8 mouse cellular contexts compared by ENCODE assay signal in genomic region chr3:101379789-101380188, GRCm38 (mm10). TPM values are rescaled to one million over a fixed set of nuclear protein-coding genes. Genes with fewer than 3 reads are reported as not detected.
DNase-seq lines count a peak whose midpoint lies in the region; ATAC-seq lines count a peak whose summit lies in the region.

No protein-coding gene starts in this region.

- H3K4me3 ChIP-seq in hindbrain, embryonic 13.5 days: peak overlapping the region; percentile 85
- peak overlapping the region; percentile 86 for H3K4me3 ChIP-seq in limb, embryonic 13.5 days

- H3K9me3 ChIP-seq in hindbrain, embryonic 13.5 days: no peaks in the 10 kb centered on the region
- H3K9me3 ChIP-seq in limb, embryonic 13.5 days: no peaks in the 10 kb centered on the region

- H3K27ac ChIP-seq in hindbrain, embryonic 13.5 days: peak overlapping the region; percentile 68; the same call in 1 of the 2 replicates
- peak overlapping the region; percentile 53; the same call in 1 of the 2 replicates for H3K27ac ChIP-seq in limb, embryonic 13.5 days

- WGBS in hindbrain, embryonic 13.5 days: 14% methylated on average over 4 of the region's 4 CpGs
- 12% methylated on average over 4 of the region's 4 CpGs for WGBS in limb, embryonic 13.5 days

- peak overlapping the region; percentile 97 for H3K9ac ChIP-seq in hindbrain, embryonic 13.5 days
- peak overlapping the region; percentile 94 for H3K9ac ChIP-seq in limb, embryonic 13.5 days

- no peaks in the 10 kb centered on the region for H3K27me3 ChIP-seq in hindbrain, embryonic 13.5 days
- no peaks in the 10 kb centered on the region for H3K27me3 ChIP-seq in limb, embryonic 13.5 days

- H3K4me2 ChIP-seq in hindbrain, embryonic 13.5 days: peak overlapping the region; percentile 89
- H3K4me2 ChIP-seq in limb, embryonic 13.5 days (replicated peaks): peak overlapping the region; percentile 90

- H3K4me1 ChIP-seq in hindbrain, embryonic 13.5 days (replicated peaks): peaks cover 73% of the 10 kb centered on the region
- peaks cover 78% of the 10 kb centered on the region for H3K4me1 ChIP-seq in limb, embryonic 13.5 days

- no peaks in the 10 kb centered on the region for H3K36me3 ChIP-seq in hindbrain, embryonic 13.5 days
- no peaks in the 10 kb centered on the region for H3K36me3 ChIP-seq in limb, embryonic 13.5 days

- DNase-seq in urinary bladder, postnatal 25 days (ENCODE audit: low spot score): peak; percentile 37
- DNase-seq in urinary bladder, adult 2 months (ENCODE audit: low spot score): no peak
- DNase-seq in frontal cortex, adult 2 months (ENCODE audit: extremely low spot score in 1 of 2, low spot score in 1 of 2): peak; percentile 54 to 88
- peak; percentile 72 for DNase-seq in right cerebral cortex, postnatal 25 days
- no peak for DNase-seq in cerebellum, adult 9-11 months
- DNase-seq in embryo, embryonic 10.5 days (ENCODE audit: low spot score): no peak

- 0 out of 2 replicates have a peak, but pooled peaks have one; percentile 11 for ATAC-seq in hindbrain, embryonic 13.5 days (ENCODE audit: low FRiP score)
- no peak for ATAC-seq in limb, embryonic 13.5 days (ENCODE audit: low FRiP score, low read depth)

RNA-seq across cellular contexts. Expression of gene Igsf3, which starts 2.9 kb away (rescaled TPM):
- 5.5 and 9.1 TPM in 2 replicates for polyA plus RNA-seq in urinary bladder, adult 2 months (2012; rRNA removed)
- polyA plus RNA-seq in frontal cortex, adult 2 months (2012; rRNA removed): 13.4 TPM in 2 replicates
- polyA plus RNA-seq in hindbrain, embryonic 13.5 days (2015; fragmentation: Nextera tagmentation; extraction: Ambion mirVana): 81.4 and 87.9 TPM in 2 replicates
- polyA plus RNA-seq in limb, embryonic 13.5 days (2015; fragmentation: Nextera tagmentation; extraction: Ambion mirVana): 93.6 and 96.5 TPM in 2 replicates

Comparison
In these comparisons a context has a peak if more than half of its experiments do, and no peak if none do; other contexts are left out.
1. DNase-seq: peak in urinary bladder, postnatal 25 days (single experiment), frontal cortex, adult 2 months (2 of 2) and right cerebral cortex, postnatal 25 days (single experiment); none in urinary bladder, adult 2 months (single experiment), cerebellum, adult 9-11 months (single experiment) and embryo, embryonic 10.5 days (single experiment).